30 mouse cellular contexts compared by ENCODE assay signal in genomic region chr7:63871698-63872097, GRCm38 (mm10). TPM values are rescaled to one million over a fixed set of nuclear protein-coding genes. Genes with fewer than 3 reads are reported as not detected.
DNase-seq lines count a peak whose midpoint lies in the region; ATAC-seq and TF ChIP-seq lines count a peak whose summit lies in the region.
"Had no signal": no experiment of that assay in that cellular context is flagged by ENCODE, and none has a peak within 500 bp of the region (broad histone marks: within the 10 kb centered on the region; RNA-seq: fewer than 3 reads in every experiment).

No protein-coding gene starts in this region.

- H3K27me3 ChIP-seq in intestine, postnatal 0 days (replicated peaks; ENCODE audit: control insufficient read depth, insufficient read depth, low read length): no peaks in the 10 kb centered on the region
- no peaks in the 10 kb centered on the region for H3K27me3 ChIP-seq in intestine, embryonic 15.5 days (replicated peaks)
- H3K27me3 ChIP-seq in kidney, embryonic 16.5 days (ENCODE audit: insufficient read depth, low read length): no peaks in the 10 kb centered on the region
- no peaks in the 10 kb centered on the region for H3K27me3 ChIP-seq in neural tube, embryonic 15.5 days (replicated peaks)
- H3K27me3 ChIP-seq: embryonic facial prominence, embryonic 13.5 days; embryonic facial prominence, embryonic 15.5 days; forebrain, embryonic 12.5 days had no signal

- peak; percentile 38 for ATAC-seq in intestine, postnatal 0 days
- no peak for ATAC-seq in intestine, embryonic 15.5 days
- no peak for ATAC-seq in kidney, embryonic 16.5 days (ENCODE audit: low FRiP score, low TSS enrichment)
- ATAC-seq in neural tube, embryonic 15.5 days (ENCODE audit: low FRiP score): peak; percentile 63
- peak; percentile 23 for ATAC-seq in megakaryocyte progenitor cell, adult 5-6 weeks (replicated peaks; ENCODE audit: poor library complexity)
- ATAC-seq: forebrain, embryonic 14.5 days had no signal

- no peak overlapping the region for H3K4me2 ChIP-seq in intestine, postnatal 0 days (replicated peaks; ENCODE audit: low read depth)
- no peak overlapping the region for H3K4me2 ChIP-seq in intestine, embryonic 15.5 days (replicated peaks)
- no peak overlapping the region for H3K4me2 ChIP-seq in kidney, embryonic 16.5 days (replicated peaks; ENCODE audit: low read depth, low read length)
- no peak overlapping the region for H3K4me2 ChIP-seq in neural tube, embryonic 15.5 days
- H3K4me2 ChIP-seq: embryonic facial prominence, embryonic 13.5 days; embryonic facial prominence, embryonic 15.5 days; forebrain, embryonic 12.5 days had no signal

- no peak overlapping the region for H3K27ac ChIP-seq in intestine, postnatal 0 days (ENCODE audit: low read depth, low read length)
- H3K27ac ChIP-seq in intestine, embryonic 15.5 days: no peak overlapping the region
- no peak overlapping the region for H3K27ac ChIP-seq in kidney, embryonic 16.5 days (ENCODE audit: low read length)
- no peak overlapping the region for H3K27ac ChIP-seq in neural tube, embryonic 15.5 days (replicated peaks)
- H3K27ac ChIP-seq: embryonic facial prominence, embryonic 13.5 days; embryonic facial prominence, embryonic 15.5 days; forebrain, embryonic 10.5 days; forebrain, embryonic 12.5 days had no signal

- TF ChIP-seq CTCF in intestine, postnatal 0 days (IDR thresholded peaks at IDR 0.05; ENCODE audit: low read depth): no peak

- no peaks in the 10 kb centered on the region for H3K4me1 ChIP-seq in intestine, postnatal 0 days (replicated peaks; ENCODE audit: control insufficient read depth, insufficient read depth, low read length)
- 0 out of 2 replicates have a peak, but pooled peaks cover 7% of the 10 kb centered on the region for H3K4me1 ChIP-seq in intestine, embryonic 15.5 days (replicated peaks)
- H3K4me1 ChIP-seq in kidney, embryonic 16.5 days (ENCODE audit: insufficient read depth, low read length): no peaks in the 10 kb centered on the region; the same call in 1 of the 2 replicates
- H3K4me1 ChIP-seq in neural tube, embryonic 15.5 days: no peaks in the 10 kb centered on the region
- H3K4me1 ChIP-seq: embryonic facial prominence, embryonic 13.5 days; forebrain, embryonic 10.5 days; forebrain, embryonic 12.5 days had no signal

- whole genome bisulfite sequencing in intestine, postnatal 0 days: 62% methylated on average over 6 of the region's 6 CpGs
- WGBS in intestine, embryonic 15.5 days: 75% methylated on average over 6 of the region's 6 CpGs
- 72% methylated on average over 6 of the region's 6 CpGs for WGBS in kidney, embryonic 16.5 days
- WGBS in neural tube, embryonic 15.5 days: 91% methylated on average over 6 of the region's 6 CpGs

- no peaks in the 10 kb centered on the region for H3K9me3 ChIP-seq in intestine, postnatal 0 days (ENCODE audit: control insufficient read depth)
- no peaks in the 10 kb centered on the region for H3K9me3 ChIP-seq in intestine, embryonic 15.5 days
- no peaks in the 10 kb centered on the region for H3K9me3 ChIP-seq in kidney, embryonic 16.5 days (ENCODE audit: low read length)
- H3K9me3 ChIP-seq in neural tube, embryonic 15.5 days (replicated peaks): no peaks in the 10 kb centered on the region
- H3K9me3 ChIP-seq: embryonic facial prominence, embryonic 13.5 days; embryonic facial prominence, embryonic 15.5 days; forebrain, embryonic 10.5 days; forebrain, embryonic 12.5 days had no signal

- no peak overlapping the region for H3K4me3 ChIP-seq in intestine, postnatal 0 days (ENCODE audit: low read depth, low read length)
- no peak overlapping the region for H3K4me3 ChIP-seq in intestine, embryonic 15.5 days (replicated peaks)
- no peak overlapping the region for H3K4me3 ChIP-seq in kidney, embryonic 16.5 days (ENCODE audit: low read length)
- H3K4me3 ChIP-seq in neural tube, embryonic 15.5 days (replicated peaks): no peak overlapping the region
- H3K4me3 ChIP-seq: embryonic facial prominence, embryonic 13.5 days; embryonic facial prominence, embryonic 15.5 days; erythroblast, embryonic 14.5 days; forebrain, embryonic 10.5 days; forebrain, embryonic 12.5 days had no signal

- no peak overlapping the region for H3K9ac ChIP-seq in intestine, postnatal 0 days (ENCODE audit: low read depth, low read length)
- no peak overlapping the region for H3K9ac ChIP-seq in intestine, embryonic 15.5 days
- no peak overlapping the region for H3K9ac ChIP-seq in kidney, embryonic 16.5 days (replicated peaks; ENCODE audit: low read length)
- no peak overlapping the region for H3K9ac ChIP-seq in neural tube, embryonic 15.5 days (replicated peaks)
- H3K9ac ChIP-seq: embryonic facial prominence, embryonic 13.5 days; embryonic facial prominence, embryonic 15.5 days; forebrain, embryonic 12.5 days had no signal

- no peaks in the 10 kb centered on the region for H3K36me3 ChIP-seq in intestine, postnatal 0 days (ENCODE audit: control insufficient read depth, insufficient read depth)
- no peaks in the 10 kb centered on the region for H3K36me3 ChIP-seq in intestine, embryonic 15.5 days
- H3K36me3 ChIP-seq in kidney, embryonic 16.5 days (ENCODE audit: insufficient read depth, low read length): no peaks in the 10 kb centered on the region
- no peaks in the 10 kb centered on the region for H3K36me3 ChIP-seq in neural tube, embryonic 15.5 days
- H3K36me3 ChIP-seq: embryonic facial prominence, embryonic 13.5 days; embryonic facial prominence, embryonic 15.5 days; forebrain, embryonic 10.5 days; forebrain, embryonic 12.5 days had no signal

- DNase-seq in kidney, adult 9 months: peak; percentile 33
- DNase-seq in neural tube, embryonic 10.5 days (ENCODE audit: extremely low spot score, low spot score): no peak
- DNase-seq in layer of hippocampus, postnatal 14 days (ENCODE audit: low spot score in 2 of 2): no peak
- DNase-seq: adrenal gland, adult 2 months; adrenal gland, postnatal 10 days; adrenal gland, postnatal 25 days; cerebellum, adult 11 months; cerebellum, adult 18-20 months; cerebellum, adult 8-10 months; cerebellum, adult 9-11 months; cerebellum, postnatal 14 days; cerebellum, postnatal 36 days; embryo, embryonic 11 days had no signal

RNA-seq across cellular contexts. Expression of gene E030018B13Rik, which starts 45.0 kb away (rescaled TPM):
- polyA plus RNA-seq in intestine, postnatal 0 days (2015; fragmentation: Nextera tagmentation; extraction: Ambion mirVana): not detected in 2 replicates
- not detected in 2 replicates for polyA plus RNA-seq in intestine, embryonic 15.5 days (2015; fragmentation: Nextera tagmentation; extraction: Ambion mirVana)
- polyA plus RNA-seq in kidney, embryonic 16.5 days (2015; fragmentation: Nextera tagmentation; extraction: Ambion mirVana): not detected in 2 replicates
- polyA plus RNA-seq in neural tube, embryonic 15.5 days (2015; fragmentation: Nextera tagmentation; extraction: Ambion mirVana): not detected in 2 replicates
- not detected in 2 replicates for total RNA-seq in megakaryocyte progenitor cell, adult 5-6 weeks (2015)
- total RNA-seq in megakaryocyte progenitor cell, adult 5-6 weeks (2017): not detected in 2 replicates
- total RNA-seq in layer of hippocampus, postnatal 14 days (2021): not detected
- total RNA-seq: adrenal gland, adult 2 months; adrenal gland, postnatal 10 days; adrenal gland, postnatal 25 days; adrenal gland, postnatal 4 days; common myeloid progenitor, adult 5-6 weeks; ES-E14; MEL had no signal
- polyA plus RNA-seq: adrenal gland, adult 2 months; brain, embryonic 14.5 days; embryonic facial prominence, embryonic 11.5 days; embryonic facial prominence, embryonic 13.5 days; erythroblast, embryonic 14.5 days; forebrain, embryonic 10.5 days; forebrain, embryonic 12.5 days; forebrain, embryonic 14.5 days had no signal

Comparison
In these comparisons a context has a peak if more than half of its experiments do, and no peak if none do; other contexts are left out.
1. ATAC-seq: peak in intestine, postnatal 0 days (single experiment), neural tube, embryonic 15.5 days (single experiment) and megakaryocyte progenitor cell, adult 5-6 weeks (single experiment); none in intestine, embryonic 15.5 days (single experiment) and kidney, embryonic 16.5 days (single experiment).